Mouse (Mus musculus): ENCODE measurements around the gene Cdc42se2. TPM values are rescaled to one million over a fixed set of nuclear protein-coding genes. Genes with fewer than 3 reads are reported as not detected.

Gene Cdc42se2
- polyA plus RNA-seq, 1 experiment from 2014 or later = 72.5 TPM

GRCm38 (mm10) chr11:54718601-54719000, 68.9 kb downstream of the Cdc42se2 start:
- ATAC-seq = no peak
- no peaks in the 10 kb centered on the region for H3K4me1 ChIP-seq (replicated peaks)
- H3K9me3 ChIP-seq = no peaks in the 10 kb centered on the region
- no peak overlapping the region for H3K27ac ChIP-seq
- H3K27me3 ChIP-seq (replicated peaks) = no peaks in the 10 kb centered on the region
- WGBS = 88% methylated on average over 3 of the region's 3 CpGs
- H3K36me3 ChIP-seq = peaks cover 25% of the 10 kb centered on the region
- H3K4me2 ChIP-seq (replicated peaks) = no peak overlapping the region
- no peak overlapping the region for H3K4me3 ChIP-seq (replicated peaks)
- no peak overlapping the region for H3K9ac ChIP-seq

GRCm38 (mm10) chr11:54717893-54718292, 69.6 kb downstream of the Cdc42se2 start:
- H3K27ac ChIP-seq = no peak overlapping the region
- H3K36me3 ChIP-seq = peaks cover 22% of the 10 kb centered on the region
- no peaks in the 10 kb centered on the region for H3K27me3 ChIP-seq (replicated peaks)
- WGBS = 83% methylated on average over 3 of the region's 3 CpGs
- no peak overlapping the region for H3K4me2 ChIP-seq (replicated peaks)
- no peak for ATAC-seq
- H3K9me3 ChIP-seq = no peaks in the 10 kb centered on the region
- H3K9ac ChIP-seq = no peak overlapping the region
- no peak overlapping the region for H3K4me3 ChIP-seq (replicated peaks)
- H3K4me1 ChIP-seq (replicated peaks) = no peaks in the 10 kb centered on the region

- WGBS = 66% methylated on average over 2 of the region's 2 CpGs
- H3K4me1 ChIP-seq (replicated peaks) = no peaks in the 10 kb centered on the region
- no peak overlapping the region for H3K4me3 ChIP-seq (replicated peaks)
- no peaks in the 10 kb centered on the region for H3K9me3 ChIP-seq
- no peak overlapping the region for H3K4me2 ChIP-seq (replicated peaks)
- H3K9ac ChIP-seq = no peak overlapping the region
- peaks cover 11% of the 10 kb centered on the region for H3K36me3 ChIP-seq
- H3K27ac ChIP-seq = no peak overlapping the region
- no peak for ATAC-seq
- no peaks in the 10 kb centered on the region for H3K27me3 ChIP-seq (replicated peaks)
Observed at GRCm38 (mm10) chr11:54712849-54713248, 74.6 kb downstream of the Cdc42se2 start.

DNA sequence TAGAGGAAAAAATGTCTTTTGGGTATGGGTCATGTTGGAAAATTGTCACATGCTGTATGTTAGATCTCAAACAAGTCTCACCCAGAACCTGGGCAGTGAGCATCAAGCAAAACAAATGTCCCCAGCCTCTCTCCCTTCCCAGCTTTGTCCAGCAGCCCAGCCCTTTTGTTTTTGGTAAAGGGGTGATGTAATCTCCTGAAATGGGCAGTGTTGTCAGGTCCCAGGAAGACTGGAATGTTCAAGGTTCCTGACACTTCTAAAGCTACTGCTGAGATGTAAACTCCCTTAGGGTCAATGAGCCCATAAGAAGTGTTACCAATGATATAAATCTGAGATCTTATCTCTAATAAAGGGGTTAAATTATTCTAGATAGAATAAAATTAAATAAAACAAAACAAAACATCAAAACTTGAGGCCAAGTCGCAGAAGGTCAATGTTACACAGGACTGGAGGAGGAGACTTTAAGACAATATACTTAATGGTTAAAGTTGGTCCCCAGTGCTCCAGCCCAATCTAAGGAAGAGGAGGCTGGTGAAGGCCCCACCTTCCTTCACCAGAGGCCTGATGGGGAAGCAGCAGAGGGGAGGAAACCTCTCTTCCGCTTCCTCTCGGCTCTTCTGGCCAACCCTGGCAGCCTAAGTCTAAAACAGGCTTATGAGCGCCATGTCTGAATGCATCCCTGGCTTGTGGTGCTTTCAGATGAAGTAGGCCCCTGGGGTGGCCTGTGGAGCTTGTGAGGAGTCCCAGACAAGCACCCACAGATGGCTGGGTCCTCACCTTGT, 76.8 kb downstream of the Cdc42se2 start:
- no peak for ATAC-seq
- H3K9me3 ChIP-seq = no peaks in the 10 kb centered on the region
- WGBS = 85% methylated on average over 4 of the region's 4 CpGs

GRCm38 (mm10) chr11:54709645-54710044, 77.8 kb downstream of the Cdc42se2 start:
- H3K4me1 ChIP-seq (replicated peaks) = no peaks in the 10 kb centered on the region
- H3K4me3 ChIP-seq (replicated peaks) = no peak overlapping the region
- H3K9me3 ChIP-seq = no peaks in the 10 kb centered on the region
- no peak overlapping the region for H3K4me2 ChIP-seq (replicated peaks)
- H3K27me3 ChIP-seq (replicated peaks) = no peaks in the 10 kb centered on the region
- H3K27ac ChIP-seq = no peak overlapping the region
- 55% methylated on average over 2 of the region's 2 CpGs for WGBS
- no peak for ATAC-seq
- 0 out of 2 replicates have a peak, but pooled peaks cover 3% of the 10 kb centered on the region for H3K36me3 ChIP-seq
- H3K9ac ChIP-seq = no peak overlapping the region

More for the DNA sequence above, 76.8 kb downstream of the Cdc42se2 start:
- no peak overlapping the region for H3K9ac ChIP-seq
- H3K36me3 ChIP-seq = peaks cover 4% of the 10 kb centered on the region; the same call in 1 of the 2 replicates
- no peak overlapping the region for H3K4me2 ChIP-seq (replicated peaks)
- no peak overlapping the region for H3K27ac ChIP-seq
- H3K4me3 ChIP-seq (replicated peaks) = no peak overlapping the region
- H3K27me3 ChIP-seq (replicated peaks) = no peaks in the 10 kb centered on the region
- H3K4me1 ChIP-seq (replicated peaks) = no peaks in the 10 kb centered on the region

DNA sequence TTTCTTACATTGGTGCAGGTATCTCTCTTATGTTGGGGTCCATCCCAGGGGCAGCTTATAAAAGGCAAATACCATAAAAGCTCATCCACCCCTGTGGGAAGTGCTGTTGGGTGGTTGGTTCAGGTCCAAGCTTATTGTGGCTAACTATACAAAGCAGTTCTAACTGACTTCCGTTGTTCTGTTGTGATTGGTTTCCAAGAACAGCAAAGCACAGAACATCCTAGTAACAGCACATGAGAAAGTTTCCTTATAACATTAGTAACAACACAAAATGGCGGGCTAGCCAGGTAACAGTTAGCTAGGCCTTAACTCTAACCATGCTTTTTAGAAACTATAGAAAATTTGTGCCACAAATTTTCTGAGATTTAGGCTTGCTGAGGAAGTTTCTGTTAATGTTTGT, 79.3 kb downstream of the Cdc42se2 start:
- ATAC-seq = no peak
- H3K4me2 ChIP-seq (replicated peaks) = no peak overlapping the region

GRCm38 (mm10) chr11:54703306-54703705, 84.2 kb downstream of the Cdc42se2 start:
- Histone ChIP-seq H3K27me3 (replicated peaks) (no peaks in the 10 kb centered on the region), H3K9me3 (no peaks in the 10 kb centered on the region), H3K27ac (no peak overlapping the region), H3K4me2 (replicated peaks) (no peak overlapping the region), H3K4me1 (replicated peaks) (no peaks in the 10 kb centered on the region), H3K36me3 (no peaks in the 10 kb centered on the region), H3K9ac (no peak overlapping the region), H3K4me3 (replicated peaks) (no peak overlapping the region)
- ATAC-seq = peak; percentile 58; the same call in 1 of the 2 replicates
- WGBS = 39% methylated on average over 4 of the region's 4 CpGs

More for the DNA sequence above, 79.3 kb downstream of the Cdc42se2 start:
- no peaks in the 10 kb centered on the region for H3K27me3 ChIP-seq (replicated peaks)
- H3K9me3 ChIP-seq = no peaks in the 10 kb centered on the region
- no peak overlapping the region for H3K27ac ChIP-seq
- H3K36me3 ChIP-seq = no peaks in the 10 kb centered on the region
- no peak overlapping the region for H3K4me3 ChIP-seq (replicated peaks)
- no peaks in the 10 kb centered on the region for H3K4me1 ChIP-seq (replicated peaks)
- no peak overlapping the region for H3K9ac ChIP-seq
- 87% methylated on average over 2 of the region's 2 CpGs for WGBS

DNA sequence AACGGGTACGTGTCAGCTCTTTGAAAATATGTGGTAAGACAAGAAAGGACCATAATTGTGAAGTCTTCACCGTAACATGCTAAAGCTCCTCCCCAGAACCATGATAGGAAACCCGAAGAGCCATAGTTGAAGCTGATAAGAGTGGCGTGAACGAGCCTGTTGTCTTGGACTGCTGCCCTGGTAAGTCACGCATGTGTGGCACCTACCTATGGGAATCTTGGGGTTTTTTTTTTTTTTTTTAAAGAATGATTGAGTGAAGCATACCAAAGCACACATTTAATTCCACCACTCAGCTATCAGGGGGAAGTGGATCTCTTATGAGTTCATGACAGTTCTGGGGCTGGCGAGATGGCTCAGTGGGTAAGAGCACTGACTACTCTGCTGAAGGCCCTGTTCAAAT, 85.6 kb downstream of the Cdc42se2 start:
- Histone ChIP-seq H3K27ac (no peak overlapping the region), H3K9ac (no peak overlapping the region), H3K36me3 (no peaks in the 10 kb centered on the region), H3K9me3 (no peaks in the 10 kb centered on the region), H3K4me1 (replicated peaks) (no peaks in the 10 kb centered on the region), H3K27me3 (replicated peaks) (no peaks in the 10 kb centered on the region), H3K4me2 (replicated peaks) (no peak overlapping the region), H3K4me3 (replicated peaks) (no peak overlapping the region)
- 88% methylated on average over 8 of the region's 8 CpGs for WGBS
- no peak for ATAC-seq

DNA sequence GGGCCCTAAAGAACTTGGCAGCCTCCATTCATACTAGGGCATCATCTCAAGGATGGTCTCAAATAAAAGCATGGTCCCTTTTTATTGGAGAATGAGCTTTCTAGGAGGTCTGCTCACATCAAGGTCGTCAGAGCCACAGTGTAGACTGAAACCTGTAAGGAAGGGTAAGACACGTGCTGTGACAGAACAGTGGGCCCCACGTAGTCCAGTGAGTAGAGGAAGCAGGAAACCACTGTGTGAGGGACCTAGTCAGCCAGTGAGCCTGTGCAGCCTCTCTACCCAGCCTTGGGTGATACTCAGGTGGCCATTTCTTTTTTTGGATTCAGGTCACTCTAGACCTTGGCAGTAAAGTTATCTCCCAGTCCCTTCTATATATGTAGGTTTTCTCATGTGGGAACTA, 87.5 kb downstream of the Cdc42se2 start:
- Histone ChIP-seq H3K4me3 (replicated peaks) (no peak overlapping the region), H3K9ac (no peak overlapping the region), H3K27me3 (replicated peaks) (no peaks in the 10 kb centered on the region), H3K4me2 (replicated peaks) (no peak overlapping the region), H3K27ac (no peak overlapping the region), H3K9me3 (no peaks in the 10 kb centered on the region), H3K36me3 (0 out of 2 replicates have a peak, but pooled peaks cover 4% of the 10 kb centered on the region), H3K4me1 (replicated peaks) (no peaks in the 10 kb centered on the region)
- 86% methylated on average over 3 of the region's 3 CpGs for WGBS
- ATAC-seq = no peak

DNA sequence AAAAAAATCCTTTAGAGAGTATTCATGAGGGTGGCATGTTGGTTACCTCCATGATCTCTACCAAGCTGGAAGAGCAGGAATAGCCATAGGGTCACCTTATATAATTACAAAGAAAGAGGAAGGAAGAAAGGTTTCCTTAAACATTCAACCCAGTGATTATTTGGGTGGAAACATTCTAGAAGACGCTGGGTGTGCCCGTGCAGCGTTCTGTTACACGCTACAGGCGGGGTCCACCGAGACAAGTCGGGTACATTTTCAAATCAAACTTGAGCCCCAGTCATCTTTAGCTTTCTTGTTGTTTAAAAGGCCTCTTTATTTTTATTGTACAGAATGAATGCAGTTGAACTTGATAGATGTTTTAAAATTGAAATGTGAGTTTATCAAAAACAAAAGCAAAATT, 88.8 kb downstream of the Cdc42se2 start:
- ATAC-seq = no peak
- H3K27me3 ChIP-seq (replicated peaks) = no peaks in the 10 kb centered on the region
- H3K4me1 ChIP-seq (replicated peaks) = no peaks in the 10 kb centered on the region
- H3K9me3 ChIP-seq = no peaks in the 10 kb centered on the region
- H3K4me3 ChIP-seq (replicated peaks) = no peak overlapping the region
- no peak overlapping the region for H3K4me2 ChIP-seq (replicated peaks)
- H3K9ac ChIP-seq = no peak overlapping the region
- H3K36me3 ChIP-seq = 0 out of 2 replicates have a peak, but pooled peaks cover 4% of the 10 kb centered on the region
- no peak overlapping the region for H3K27ac ChIP-seq
- WGBS = 94% methylated on average over 7 of the region's 7 CpGs

GRCm38 (mm10) chr11:54697611-54698010, 89.9 kb downstream of the Cdc42se2 start:
- Histone ChIP-seq H3K27me3 (replicated peaks) (no peaks in the 10 kb centered on the region), H3K9me3 (no peaks in the 10 kb centered on the region), H3K9ac (no peak overlapping the region), H3K4me1 (replicated peaks) (no peaks in the 10 kb centered on the region), H3K36me3 (0 out of 2 replicates have a peak, but pooled peaks cover 4% of the 10 kb centered on the region), H3K27ac (no peak overlapping the region), H3K4me3 (replicated peaks) (no peak overlapping the region), H3K4me2 (replicated peaks) (no peak overlapping the region)
- no peak for ATAC-seq
- 84% methylated on average over 5 of the region's 5 CpGs for WGBS

- Histone ChIP-seq H3K36me3 (peaks cover 9% of the 10 kb centered on the region; the same call in 1 of the 2 replicates), H3K4me3 (replicated peaks) (no peak overlapping the region), H3K4me2 (replicated peaks) (no peak overlapping the region), H3K27ac (no peak overlapping the region), H3K9ac (no peak overlapping the region), H3K27me3 (replicated peaks) (no peaks in the 10 kb centered on the region), H3K9me3 (no peaks in the 10 kb centered on the region), H3K4me1 (replicated peaks) (no peaks in the 10 kb centered on the region)
- ATAC-seq = no peak
- 62% methylated on average over 4 of the region's 4 CpGs for WGBS
Observed at GRCm38 (mm10) chr11:54695951-54696350, 91.5 kb downstream of the Cdc42se2 start.

DNA sequence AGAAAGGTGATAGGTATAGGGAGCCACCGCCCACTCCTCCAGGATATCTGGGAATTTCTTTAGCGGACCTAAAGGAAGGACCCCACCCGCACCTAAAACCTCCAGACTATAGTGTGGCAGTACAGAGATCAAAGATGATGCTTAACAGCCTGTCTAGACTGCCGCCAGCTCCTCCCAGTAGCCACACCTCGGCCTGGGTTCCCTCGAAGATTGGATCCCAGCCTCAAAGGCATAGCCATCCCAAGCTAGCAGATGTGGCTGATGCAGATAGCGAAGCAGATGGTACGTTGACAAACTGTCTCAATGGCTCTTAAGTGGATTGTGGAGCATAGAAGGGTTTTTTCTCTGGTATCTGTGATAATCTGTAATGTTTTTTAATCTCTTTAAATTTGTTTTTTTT, 93.2 kb downstream of the Cdc42se2 start:
- H3K4me2 ChIP-seq (replicated peaks) = no peak overlapping the region
- H3K27ac ChIP-seq = no peak overlapping the region
- H3K9me3 ChIP-seq = no peaks in the 10 kb centered on the region
- WGBS = 74% methylated on average over 8 of the region's 8 CpGs
- H3K36me3 ChIP-seq = peaks cover 9% of the 10 kb centered on the region; the same call in 1 of the 2 replicates
- no peak overlapping the region for H3K9ac ChIP-seq
- no peaks in the 10 kb centered on the region for H3K4me1 ChIP-seq (replicated peaks)
- no peaks in the 10 kb centered on the region for H3K27me3 ChIP-seq (replicated peaks)
- no peak for ATAC-seq
- no peak overlapping the region for H3K4me3 ChIP-seq (replicated peaks)

Measured in intestine, embryonic 15.5 days (tissue).